Mouse (Mus musculus): Measurements from ENCODE around the gene Aldh16a1. TPM values are rescaled to one million over a fixed set of nuclear protein-coding genes. Genes with fewer than 3 reads are reported as not detected.

Gene Aldh16a1
- 28.0 and 30.3 TPM in 2 replicates for polyA plus RNA-seq (2015; fragmentation: Nextera tagmentation; extraction: Ambion mirVana)

DNA sequence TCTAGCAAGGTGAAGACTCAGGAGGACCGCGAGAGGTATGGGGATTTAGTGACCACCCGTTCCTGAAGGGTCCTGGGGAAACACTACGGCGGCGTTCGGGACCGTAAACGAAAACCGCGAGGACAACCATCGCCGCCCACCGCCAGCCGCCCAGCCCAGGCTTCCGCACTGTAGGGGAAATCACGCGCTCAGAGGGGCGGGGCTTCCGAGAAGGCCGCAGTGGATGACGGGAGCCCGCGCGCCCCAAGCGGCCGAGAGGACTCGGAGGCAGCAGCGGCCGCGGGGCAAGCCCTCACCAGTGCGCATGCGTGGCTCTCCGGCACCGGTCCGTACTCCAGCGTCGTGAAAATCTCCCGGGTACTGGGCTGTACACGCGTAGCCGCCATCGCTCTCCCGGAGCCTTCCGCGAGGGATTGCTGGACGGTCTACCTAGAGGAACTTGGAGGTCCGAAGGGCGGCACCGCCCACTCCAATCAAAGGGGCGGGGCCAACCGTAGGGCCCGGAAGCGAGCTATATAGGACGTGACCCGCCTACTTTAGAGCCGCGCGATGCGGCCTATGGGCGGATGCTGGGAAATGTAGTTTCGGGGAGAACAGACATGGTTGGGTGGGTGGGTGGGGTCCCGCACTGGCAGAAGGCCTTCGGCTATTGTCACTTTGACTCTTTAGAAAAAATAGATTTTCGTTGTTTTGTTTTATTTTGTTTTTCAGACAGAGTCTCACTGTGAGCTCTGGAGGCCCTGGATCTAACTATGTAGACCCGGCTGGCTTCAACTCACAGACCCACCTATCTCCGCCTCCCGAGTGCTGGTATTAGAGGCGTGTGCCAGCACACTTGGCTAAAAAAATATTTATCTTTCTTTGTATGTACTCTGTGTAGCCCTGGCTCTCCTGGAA is at the start of gene Aldh16a1, which contains the start of gene Pih1d1:
Gene Aldh16a1, minus strand, starts transcription at position 489 of the 897 bp plus-strand sequence.
Gene Pih1d1, plus strand, starts transcription at position 208 of the 897 bp plus-strand sequence.
- Histone ChIP-seq H3K9me3 (replicated peaks) (no peaks in the 10 kb centered on the region), H3K27ac (peak within 1 kb of the TSS; percentile 84), H3K4me3 (replicated peaks) (peak within 1 kb of the TSS; percentile 70), H3K36me3 (peaks cover 10% of the 10 kb centered on the region), H3K4me1 (replicated peaks) (peaks cover 35% of the 10 kb centered on the region), H3K4me2 (peak within 1 kb of the TSS; percentile 85), H3K27me3 (no peaks in the 10 kb centered on the region), H3K9ac (peak within 1 kb of the TSS; percentile 82)
- 2% methylated on average over 69 of the region's 69 CpGs for WGBS (ENCODE audit: insufficient replicate concordance)
- peak; percentile 92 for ATAC-seq (ENCODE audit: low read depth)
- DNase-seq: peak; percentile 95

DNA sequence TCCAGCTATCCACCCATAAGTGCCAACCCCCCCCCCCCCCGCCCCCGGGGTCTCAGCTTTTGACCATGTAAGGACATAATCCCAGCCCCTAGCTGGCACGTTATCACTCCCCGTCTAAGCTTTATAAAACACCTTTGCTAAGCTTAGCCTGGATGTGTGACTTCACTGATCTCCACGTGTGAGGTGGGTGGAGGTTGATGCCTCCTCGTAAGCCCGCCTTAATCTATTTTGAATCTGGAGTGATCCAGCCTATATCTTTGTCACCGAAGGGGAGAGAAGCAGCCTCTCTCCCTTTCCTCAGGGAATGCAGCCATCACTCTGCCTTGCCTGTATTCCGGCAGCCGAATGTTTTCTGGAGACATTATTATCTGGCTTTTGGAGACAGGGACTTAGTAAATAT is 48.3 kb upstream of the Aldh16a1 start:
- Histone ChIP-seq H3K4me1 (replicated peaks) (peaks cover 16% of the 10 kb centered on the region), H3K27ac (no peak overlapping the region), H3K27me3 (peaks cover 21% of the 10 kb centered on the region), H3K4me3 (replicated peaks) (no peak overlapping the region), H3K9me3 (replicated peaks) (no peaks in the 10 kb centered on the region), H3K4me2 (no peak overlapping the region), H3K36me3 (no peaks in the 10 kb centered on the region), H3K9ac (no peak overlapping the region)
- 52% methylated on average over 10 of the region's 10 CpGs for WGBS (ENCODE audit: insufficient replicate concordance)
- no peak for DNase-seq
- ATAC-seq (ENCODE audit: low read depth): no peak

DNA sequence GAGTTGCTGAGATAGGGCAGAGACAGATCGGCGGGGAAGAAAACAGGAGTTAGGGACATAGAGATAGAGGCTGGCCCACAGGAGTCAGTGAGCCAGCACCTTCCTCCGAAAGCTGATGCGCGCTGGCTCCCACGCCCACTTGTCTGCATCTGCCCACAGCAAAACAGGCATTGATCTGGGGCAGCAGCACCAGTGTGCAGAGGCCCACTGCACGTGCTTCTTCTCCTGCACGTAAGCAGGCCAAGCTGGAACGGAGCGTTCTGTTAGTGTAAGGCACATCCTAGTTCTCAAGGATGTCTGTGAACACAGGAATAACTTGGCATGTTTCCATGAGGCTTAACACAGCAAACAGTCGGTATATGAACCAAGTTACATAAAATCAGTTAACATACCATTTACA is 44.6 kb upstream of the Aldh16a1 start:
- Histone ChIP-seq H3K4me2 (no peak overlapping the region), H3K9ac (no peak overlapping the region), H3K27ac (no peak overlapping the region), H3K27me3 (peaks cover 43% of the 10 kb centered on the region), H3K4me1 (replicated peaks) (peaks cover 1% of the 10 kb centered on the region), H3K36me3 (no peaks in the 10 kb centered on the region), H3K4me3 (replicated peaks) (no peak overlapping the region), H3K9me3 (replicated peaks) (no peaks in the 10 kb centered on the region)
- 70% methylated on average over 11 of the region's 11 CpGs for WGBS (ENCODE audit: insufficient replicate concordance)
- no peak for DNase-seq
- no peak for ATAC-seq (ENCODE audit: low read depth)

DNA sequence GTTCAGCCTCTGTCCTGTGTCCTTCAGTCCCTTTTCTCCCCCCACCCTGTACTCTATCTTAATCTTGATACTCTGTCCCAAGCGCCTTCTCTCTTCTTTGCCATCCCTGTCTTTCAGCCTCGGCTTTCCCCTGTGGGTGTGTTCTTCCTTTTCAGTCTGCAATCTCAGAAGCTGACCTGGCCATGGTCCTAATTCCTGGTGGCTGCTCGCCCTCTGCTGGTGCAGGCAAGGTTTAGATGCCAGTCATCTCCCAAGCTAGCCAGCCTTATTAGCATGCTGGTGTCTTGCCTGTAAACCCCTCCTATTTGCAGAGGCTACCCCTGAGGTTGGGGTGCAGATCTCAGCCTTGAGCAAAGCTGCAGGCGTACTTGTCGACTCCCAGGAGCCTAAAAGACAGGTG is 44.1 kb upstream of the Aldh16a1 start:
- Histone ChIP-seq H3K27ac (no peak overlapping the region), H3K4me1 (replicated peaks) (no peaks in the 10 kb centered on the region), H3K4me2 (no peak overlapping the region), H3K4me3 (replicated peaks) (no peak overlapping the region), H3K36me3 (no peaks in the 10 kb centered on the region), H3K9ac (no peak overlapping the region), H3K9me3 (replicated peaks) (no peaks in the 10 kb centered on the region), H3K27me3 (peaks cover 48% of the 10 kb centered on the region)
- WGBS (ENCODE audit: insufficient replicate concordance): 13% methylated on average over 5 of the region's 5 CpGs
- no peak for DNase-seq
- no peak for ATAC-seq (ENCODE audit: low read depth)

DNA sequence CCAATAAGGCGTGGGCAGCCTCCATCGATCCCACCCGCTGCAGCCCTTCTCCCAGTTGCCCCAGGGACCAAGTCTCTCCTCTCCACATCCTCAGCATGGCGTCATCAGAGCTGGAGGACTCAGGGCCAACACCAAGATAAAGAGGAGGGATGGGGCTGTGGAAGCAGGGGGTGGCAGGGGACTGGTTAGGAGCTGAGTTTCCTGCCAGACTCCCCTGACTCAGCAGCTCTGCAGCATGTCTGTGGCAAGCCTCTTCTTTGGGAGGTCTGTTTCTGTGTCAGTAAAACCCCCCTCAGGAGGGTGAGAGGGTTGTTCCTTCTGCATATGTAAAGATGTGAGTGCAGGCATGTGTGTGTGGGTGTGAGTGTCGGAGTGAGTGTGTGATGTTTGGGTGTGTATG is 42.6 kb upstream of the Aldh16a1 start:
- Histone ChIP-seq H3K4me1 (replicated peaks) (no peaks in the 10 kb centered on the region), H3K4me3 (replicated peaks) (no peak overlapping the region), H3K27me3 (peaks cover 60% of the 10 kb centered on the region), H3K9me3 (replicated peaks) (no peaks in the 10 kb centered on the region), H3K36me3 (no peaks in the 10 kb centered on the region), H3K4me2 (no peak overlapping the region), H3K27ac (no peak overlapping the region), H3K9ac (no peak overlapping the region)
- WGBS (ENCODE audit: insufficient replicate concordance): 49% methylated on average over 5 of the region's 5 CpGs
- DNase-seq (no peak), ATAC-seq (ENCODE audit: low read depth) (no peak)

DNA sequence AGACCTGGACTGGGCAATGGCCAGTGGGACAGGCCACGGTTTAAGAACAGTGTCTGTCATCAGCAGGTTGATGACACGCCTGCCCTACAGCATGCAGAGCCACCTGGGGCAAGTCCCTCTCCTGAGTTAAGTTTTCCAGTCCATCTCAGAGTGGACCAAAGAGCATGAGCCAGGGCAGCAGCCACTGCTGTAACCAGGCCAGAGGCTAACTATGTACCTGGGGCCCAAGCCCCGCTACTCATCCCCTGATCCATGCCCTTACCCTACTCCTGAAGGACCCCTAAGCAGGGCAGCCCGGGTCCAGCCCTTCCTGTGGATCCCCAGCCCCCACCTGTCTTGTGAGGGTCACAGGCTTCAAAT is 41.8 kb upstream of the Aldh16a1 start:
- DNase-seq (no peak), ATAC-seq (ENCODE audit: low read depth) (no peak)
- Histone ChIP-seq H3K9me3 (replicated peaks) (no peaks in the 10 kb centered on the region), H3K9ac (no peak overlapping the region), H3K27ac (no peak overlapping the region), H3K4me1 (replicated peaks) (no peaks in the 10 kb centered on the region), H3K27me3 (peaks cover 68% of the 10 kb centered on the region), H3K4me3 (replicated peaks) (no peak overlapping the region), H3K4me2 (no peak overlapping the region), H3K36me3 (no peaks in the 10 kb centered on the region)
- 59% methylated on average over 4 of the region's 4 CpGs for WGBS (ENCODE audit: insufficient replicate concordance)

DNA sequence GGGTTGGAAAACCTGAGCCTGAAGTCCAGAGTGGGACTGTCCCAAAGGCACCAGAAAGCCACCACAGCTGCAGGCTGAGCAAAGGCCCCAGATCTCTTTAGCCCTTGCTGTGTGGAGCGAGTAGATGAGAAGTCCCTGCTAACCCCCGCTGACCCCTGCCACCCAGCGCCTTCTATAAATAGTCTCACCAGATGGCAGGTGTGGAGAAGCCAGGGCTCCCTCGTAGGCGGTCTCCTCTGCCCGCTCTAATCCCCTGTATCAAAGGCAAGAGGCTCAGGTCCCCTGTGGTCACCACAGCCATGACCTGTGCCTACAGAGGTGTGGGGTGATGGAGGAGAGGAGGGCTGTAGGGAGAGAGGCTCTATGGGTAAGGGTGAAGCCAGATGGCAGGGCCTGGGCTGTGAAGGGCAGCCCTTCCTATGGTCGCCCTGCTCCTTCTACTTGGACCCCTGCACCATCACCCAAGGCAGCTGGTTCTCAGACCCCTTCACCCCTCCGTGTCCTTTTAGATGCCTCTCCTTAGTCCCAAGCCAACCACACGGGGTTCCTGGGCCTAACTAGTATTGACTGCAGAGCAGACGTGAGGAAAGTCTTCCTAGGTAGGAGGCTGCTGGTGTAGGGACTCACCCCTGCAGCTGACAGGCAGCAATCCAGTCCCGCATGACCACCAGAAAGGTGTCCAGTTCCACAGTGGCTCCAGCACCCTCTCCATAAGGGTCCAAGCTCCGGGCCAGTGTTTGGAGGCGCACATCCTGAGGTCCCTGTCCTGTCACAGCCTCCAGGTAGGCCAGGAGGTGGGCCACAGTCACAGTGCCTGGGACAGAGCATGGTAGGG is 41.2 kb upstream of the Aldh16a1 start:
- Histone ChIP-seq H3K27ac (no peak overlapping the region), H3K4me2 (no peak overlapping the region), H3K9ac (no peak overlapping the region), H3K4me1 (replicated peaks) (no peaks in the 10 kb centered on the region), H3K27me3 (peaks cover 73% of the 10 kb centered on the region), H3K36me3 (no peaks in the 10 kb centered on the region), H3K4me3 (replicated peaks) (no peak overlapping the region), H3K9me3 (replicated peaks) (no peaks in the 10 kb centered on the region)
- DNase-seq (no peak), ATAC-seq (ENCODE audit: low read depth) (no peak)
- 53% methylated on average over 13 of the region's 13 CpGs for WGBS (ENCODE audit: insufficient replicate concordance)

DNA sequence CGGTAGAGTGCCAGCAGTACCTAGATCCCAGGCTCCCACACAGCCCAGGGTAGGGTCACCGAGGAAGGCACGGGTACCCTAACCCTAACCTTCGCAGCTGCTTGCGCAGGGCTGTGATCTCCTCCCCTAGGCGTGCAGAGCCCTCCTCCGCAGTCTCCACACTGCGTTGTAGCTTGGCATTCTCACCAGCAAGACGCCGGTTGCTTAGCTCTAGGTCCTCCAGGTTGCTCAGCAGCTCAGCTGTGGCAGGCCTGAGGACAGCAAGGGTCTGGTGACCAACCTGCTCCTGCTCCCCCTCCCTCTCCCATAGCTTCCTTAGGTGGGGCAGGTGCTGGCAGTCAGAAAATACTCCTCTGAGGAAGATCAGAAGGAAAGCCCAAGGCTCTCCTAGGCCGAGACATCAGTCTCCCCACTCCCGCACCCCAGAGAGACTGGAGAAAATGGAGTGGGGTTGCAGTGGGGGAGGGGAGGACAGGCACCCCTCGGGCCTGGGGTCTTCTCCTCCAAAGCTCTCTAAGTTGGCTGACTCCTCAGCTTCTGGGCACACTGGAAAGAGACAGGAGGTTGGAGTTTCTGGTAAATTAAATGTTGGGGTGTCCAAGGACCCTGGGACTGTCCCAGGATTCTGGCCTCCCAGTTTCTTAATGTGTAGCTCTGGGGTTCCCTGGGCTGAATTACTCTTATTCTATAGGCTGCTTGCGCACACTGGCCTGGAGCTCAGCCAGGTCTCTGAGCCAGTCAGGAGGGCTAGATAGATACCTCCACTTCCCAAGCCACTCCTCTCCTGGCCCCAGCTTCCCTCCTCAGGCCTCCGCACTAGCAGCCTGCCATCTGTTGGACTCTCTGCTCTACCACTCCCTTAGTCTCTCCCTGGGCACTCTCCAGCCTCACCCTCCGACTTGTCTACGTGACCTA is 39.7 kb upstream of the Aldh16a1 start:
- H3K36me3 ChIP-seq: no peaks in the 10 kb centered on the region
- H3K9me3 ChIP-seq (replicated peaks): no peaks in the 10 kb centered on the region
- H3K4me3 ChIP-seq (replicated peaks): no peak overlapping the region
- no peak overlapping the region for H3K9ac ChIP-seq
- no peaks in the 10 kb centered on the region for H3K4me1 ChIP-seq (replicated peaks)
- H3K27ac ChIP-seq: no peak overlapping the region
- WGBS (ENCODE audit: insufficient replicate concordance): 59% methylated on average over 17 of the region's 17 CpGs
- no peak for ATAC-seq (ENCODE audit: low read depth)
- H3K4me2 ChIP-seq: no peak overlapping the region
- no peak for DNase-seq
- peaks cover 78% of the 10 kb centered on the region for H3K27me3 ChIP-seq

DNA sequence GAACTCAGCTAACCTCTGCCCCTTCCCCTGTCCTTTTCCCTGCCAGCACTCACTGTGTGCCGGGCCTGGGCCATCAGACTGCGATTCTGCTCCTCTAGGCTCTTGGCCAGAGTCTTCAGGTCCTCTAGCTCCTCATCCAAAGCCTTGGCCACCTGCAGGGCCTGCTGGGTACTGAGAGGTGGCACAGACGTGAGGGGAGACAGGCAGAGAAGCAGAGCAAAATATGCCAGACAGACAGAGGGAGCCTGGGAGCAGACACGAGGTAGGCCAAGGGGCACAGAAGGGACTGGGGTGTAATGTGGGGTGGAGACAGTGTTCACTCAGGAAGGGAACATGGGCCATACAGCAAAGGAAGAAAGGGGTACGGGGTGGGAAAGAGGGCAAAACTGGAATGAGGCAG is 39.0 kb upstream of the Aldh16a1 start:
- Histone ChIP-seq H3K36me3 (no peaks in the 10 kb centered on the region), H3K27me3 (peaks cover 78% of the 10 kb centered on the region), H3K9ac (no peak overlapping the region), H3K4me1 (replicated peaks) (no peaks in the 10 kb centered on the region), H3K4me2 (no peak overlapping the region), H3K9me3 (replicated peaks) (no peaks in the 10 kb centered on the region), H3K27ac (no peak overlapping the region), H3K4me3 (replicated peaks) (no peak overlapping the region)
- WGBS (ENCODE audit: insufficient replicate concordance): 49% methylated on average over 5 of the region's 5 CpGs
- ATAC-seq (ENCODE audit: low read depth): no peak
- DNase-seq: no peak

DNA sequence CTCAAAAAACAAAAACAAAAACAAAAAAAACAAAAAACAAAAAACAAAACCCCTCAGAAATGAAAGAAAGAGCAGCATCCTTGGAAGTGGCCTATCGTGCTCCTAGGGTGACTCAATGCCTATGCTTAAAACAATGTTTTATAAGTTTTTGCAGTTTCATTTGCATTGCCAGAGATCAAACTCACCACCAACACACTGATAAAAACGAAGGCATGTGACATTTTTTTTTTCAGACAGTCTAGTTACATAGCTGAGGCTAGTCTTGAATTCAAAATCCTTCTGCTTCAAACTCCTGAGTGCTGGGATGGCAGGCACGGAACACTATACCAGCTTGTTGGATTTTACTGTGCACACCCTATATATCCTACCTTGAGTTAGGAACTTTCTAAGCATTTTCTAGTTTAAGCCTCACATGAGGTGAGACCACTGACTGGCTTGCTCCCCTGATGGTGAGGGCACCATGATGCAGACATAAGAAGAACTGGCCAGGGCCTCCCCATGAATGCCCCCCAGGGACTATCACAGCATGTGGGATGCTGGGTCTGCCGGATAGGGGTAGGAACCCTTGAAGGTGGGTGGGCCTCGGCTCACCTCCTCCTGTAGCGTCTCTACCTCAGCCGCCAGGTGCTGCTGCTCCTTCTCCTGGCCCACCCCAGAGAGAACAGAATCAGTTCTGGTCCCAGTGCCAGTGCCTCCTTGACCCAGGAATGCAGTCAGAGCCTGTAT is 38.4 kb upstream of the Aldh16a1 start:
- H3K27me3 ChIP-seq: peaks cover 82% of the 10 kb centered on the region
- 70% methylated on average over 7 of the region's 7 CpGs for WGBS (ENCODE audit: insufficient replicate concordance)
- no peaks in the 10 kb centered on the region for H3K36me3 ChIP-seq
- H3K4me2 ChIP-seq: no peak overlapping the region
- no peak overlapping the region for H3K27ac ChIP-seq
- no peak overlapping the region for H3K9ac ChIP-seq
- no peaks in the 10 kb centered on the region for H3K9me3 ChIP-seq (replicated peaks)
- no peak for ATAC-seq (ENCODE audit: low read depth)
- no peak overlapping the region for H3K4me3 ChIP-seq (replicated peaks)
- DNase-seq: no peak
- no peaks in the 10 kb centered on the region for H3K4me1 ChIP-seq (replicated peaks)
